Comparison of ENCODE assay signal across 9 mouse cellular contexts in genomic region chr5:102045636-102046616, GRCm38 (mm10). TPM values are rescaled to one million over a fixed set of nuclear protein-coding genes. Genes with fewer than 3 reads are reported as not detected.
DNase-seq lines count a peak whose midpoint lies in the region; ATAC-seq and TF ChIP-seq lines count a peak whose summit lies in the region.
"Had no signal": no experiment of that assay in that cellular context is flagged by ENCODE, and none has a peak within 500 bp of the region (broad histone marks: within the 10 kb centered on the region; RNA-seq: fewer than 3 reads in every experiment).

No protein-coding gene starts in this region.

- no peak overlapping the region for H3K4me2 ChIP-seq in neural tube, embryonic 13.5 days
- no peak overlapping the region for H3K4me2 ChIP-seq in kidney, postnatal 0 days (ENCODE audit: low read length)
- no peak overlapping the region for H3K4me2 ChIP-seq in stomach, postnatal 0 days (replicated peaks; ENCODE audit: low read depth)
- H3K4me2 ChIP-seq: midbrain, embryonic 12.5 days had no signal

- peaks cover 31% of the 10 kb centered on the region for H3K4me1 ChIP-seq in neural tube, embryonic 13.5 days (replicated peaks)
- 0 out of 2 replicates have a peak, but pooled peaks cover 4% of the 10 kb centered on the region for H3K4me1 ChIP-seq in kidney, postnatal 0 days (replicated peaks; ENCODE audit: insufficient read depth, low read length)
- no peaks in the 10 kb centered on the region for H3K4me1 ChIP-seq in stomach, postnatal 0 days (replicated peaks; ENCODE audit: control insufficient read depth, insufficient read depth)
- H3K4me1 ChIP-seq in cerebellum, adult 2 months (ENCODE audit: control insufficient read depth, insufficient read depth, low read length): peaks cover 14% of the 10 kb centered on the region
- H3K4me1 ChIP-seq: midbrain, embryonic 12.5 days had no signal

- no peak for TF ChIP-seq EP300 in stomach, postnatal 0 days (optimal IDR thresholded peaks at IDR 0.05)

- H3K27ac ChIP-seq in neural tube, embryonic 13.5 days (replicated peaks): no peak overlapping the region; the same call in 1 of the 2 replicates
- H3K27ac ChIP-seq in kidney, postnatal 0 days: 0 out of 2 replicates have a peak overlapping the region, but pooled peaks have one; percentile 19
- H3K27ac ChIP-seq in stomach, postnatal 0 days (replicated peaks): peak overlapping the region; percentile 41; the same call in 1 of the 2 replicates
- H3K27ac ChIP-seq in cerebellum, adult 2 months (ENCODE audit: insufficient read depth, low read length): no peak overlapping the region
- H3K27ac ChIP-seq: midbrain, embryonic 12.5 days had no signal

- no peak for TF ChIP-seq CTCF in kidney, postnatal 0 days (IDR thresholded peaks at IDR 0.05; ENCODE audit: low read depth)
- no peak for TF ChIP-seq CTCF in stomach, postnatal 0 days (IDR thresholded peaks at IDR 0.05; ENCODE audit: low read depth)
- TF ChIP-seq CTCF in cerebellum, adult 2 months (IDR thresholded peaks at IDR 0.05; ENCODE audit: borderline replicate concordance, insufficient read depth, low read depth, low read length): no peak

- peaks cover 15% of the 10 kb centered on the region for H3K36me3 ChIP-seq in neural tube, embryonic 13.5 days
- H3K36me3 ChIP-seq in kidney, postnatal 0 days (ENCODE audit: insufficient read depth, low read length): 0 out of 2 replicates have a peak, but pooled peaks cover 14% of the 10 kb centered on the region
- H3K36me3 ChIP-seq in stomach, postnatal 0 days (ENCODE audit: control insufficient read depth, insufficient read depth, low read length): peaks cover 3% of the 10 kb centered on the region; the same call in 1 of the 2 replicates

- TF ChIP-seq POLR2A in cerebellum, adult 2 months (IDR thresholded peaks at IDR 0.05; ENCODE audit: borderline replicate concordance, insufficient read depth, low read length): no peak

- no peaks in the 10 kb centered on the region for H3K9me3 ChIP-seq in neural tube, embryonic 13.5 days
- H3K9me3 ChIP-seq in kidney, postnatal 0 days (replicated peaks; ENCODE audit: low read length): no peaks in the 10 kb centered on the region
- no peaks in the 10 kb centered on the region for H3K9me3 ChIP-seq in stomach, postnatal 0 days (ENCODE audit: control insufficient read depth, low read length)
- H3K9me3 ChIP-seq: midbrain, embryonic 12.5 days had no signal

- no peak overlapping the region for H3K4me3 ChIP-seq in neural tube, embryonic 13.5 days
- H3K4me3 ChIP-seq in kidney, postnatal 0 days (replicated peaks; ENCODE audit: low read depth, low read length): no peak overlapping the region
- no peak overlapping the region for H3K4me3 ChIP-seq in stomach, postnatal 0 days (ENCODE audit: low read depth, low read length)
- H3K4me3 ChIP-seq in cerebellum, adult 2 months (replicated peaks; ENCODE audit: insufficient read depth, low read depth, low read length): no peak overlapping the region
- H3K4me3 ChIP-seq: midbrain, embryonic 12.5 days had no signal

- DNase-seq in neural tube, embryonic 10.5 days (ENCODE audit: extremely low spot score, low spot score): no peak
- no peak for DNase-seq in kidney, postnatal 0 days (ENCODE audit: low spot score)
- DNase-seq in stomach, postnatal 0 days (ENCODE audit: low spot score): no peak
- DNase-seq in urinary bladder, postnatal 25 days (ENCODE audit: low spot score): no peak
- DNase-seq in cerebellum, postnatal 36 days: no peak
- DNase-seq in cerebellum, adult 2 months: no peak

- H3K9ac ChIP-seq in neural tube, embryonic 13.5 days: no peak overlapping the region
- H3K9ac ChIP-seq in kidney, postnatal 0 days (ENCODE audit: low read depth, low read length): no peak overlapping the region
- H3K9ac ChIP-seq in stomach, postnatal 0 days (ENCODE audit: low read length): no peak overlapping the region
- H3K9ac ChIP-seq: midbrain, embryonic 12.5 days had no signal

- WGBS in neural tube, embryonic 13.5 days: 80% methylated on average over 13 of the region's 13 CpGs
- WGBS in kidney, postnatal 0 days: 71% methylated on average over 12 of the region's 13 CpGs
- 65% methylated on average over 13 of the region's 13 CpGs for WGBS in stomach, postnatal 0 days
- WGBS in cerebellum, adult 2 months: 36% methylated on average over 13 of the region's 13 CpGs

- 0 out of 2 replicates have a peak, but pooled peaks have one; percentile 37 for ATAC-seq in neural tube, embryonic 13.5 days (ENCODE audit: low read depth)
- ATAC-seq in granulocyte monocyte progenitor cell, adult 5-6 weeks (replicated peaks; ENCODE audit: poor library complexity, severe bottlenecking): peak; percentile 54
- no peak; the same call in 1 of the 2 replicates for ATAC-seq in kidney, postnatal 0 days (replicated peaks; ENCODE audit: low FRiP score, low read depth)
- peak; percentile 67; the same call in 1 of the 2 replicates for ATAC-seq in stomach, postnatal 0 days (ENCODE audit: low FRiP score, low TSS enrichment)

- H3K27me3 ChIP-seq in neural tube, embryonic 13.5 days: no peaks in the 10 kb centered on the region
- no peaks in the 10 kb centered on the region for H3K27me3 ChIP-seq in kidney, postnatal 0 days (ENCODE audit: insufficient read depth, low read length)
- H3K27me3 ChIP-seq in stomach, postnatal 0 days (ENCODE audit: control insufficient read depth, insufficient read depth, low read length): no peaks in the 10 kb centered on the region
- H3K27me3 ChIP-seq in cerebellum, adult 2 months (ENCODE audit: control insufficient read depth, insufficient read depth, low read length): no peaks in the 10 kb centered on the region
- H3K27me3 ChIP-seq: midbrain, embryonic 12.5 days had no signal

RNA-seq across cellular contexts. Expression of gene Wdfy3, which starts 23.8 kb away (rescaled TPM):
- polyA plus RNA-seq in neural tube, embryonic 13.5 days (2015; fragmentation: Nextera tagmentation; extraction: Ambion mirVana): 27.0 and 31.1 TPM in 2 replicates
- 11.2 and 15.5 TPM in 2 replicates for total RNA-seq in granulocyte monocyte progenitor cell, adult 5-6 weeks (2014; fragmentation: Nextera tagmentation)
- 5.0 and 6.2 TPM in 2 replicates for total RNA-seq in granulocyte monocyte progenitor cell, adult 5-6 weeks (2017)
- polyA plus RNA-seq in kidney, postnatal 0 days (2015; fragmentation: Nextera tagmentation; extraction: Ambion mirVana): 15.1 and 16.3 TPM in 2 replicates
- 4.9 and 5.4 TPM in 2 replicates for polyA plus RNA-seq in stomach, postnatal 0 days (2015; fragmentation: Nextera tagmentation; extraction: Ambion mirVana)
- polyA plus RNA-seq in cerebellum, adult 2 months (2012; rRNA removed): 75.4 and 79.7 TPM in 2 replicates

Comparison
In these comparisons a context has a peak if more than half of its experiments do, and no peak if none do; other contexts are left out.
1. H3K27ac ChIP-seq: peak in kidney, postnatal 0 days (single experiment) and stomach, postnatal 0 days (single experiment); none in neural tube, embryonic 13.5 days (single experiment) and cerebellum, adult 2 months (single experiment).